Mouse (Mus musculus) testis, adult 2 months (tissue): Measurements from ENCODE around the gene D10Wsu102e. TPM values are rescaled to one million over a fixed set of nuclear protein-coding genes. Genes with fewer than 3 reads are reported as not detected.
"Not testable (repeated sequence)": the region's sequence is repeated elsewhere in the genome, so short reads cannot be mapped to it uniquely, and the experiment has no call there.

Experiments used
- H3K27ac ChIP-seq: fragments of 200-500 bp; 2 replicates; pipeline ENCODE4 v1.5.1; 2012; ENCODE audit warnings: low read depth, low read length; ENCODE audit not compliant: control insufficient read depth, insufficient read depth
- H3K27me3 ChIP-seq: fragments of 200-500 bp; 2 replicates; pipeline ENCODE4 v1.6.1; 2012; ENCODE audit warnings: mild to moderate bottlenecking, low read length, moderate library complexity; ENCODE audit not compliant: control insufficient read depth, insufficient read depth
- H3K36me3 ChIP-seq: fragments of 200-500 bp; 2 replicates; pipeline ENCODE4 v1.6.1; 2012; ENCODE audit warnings: mild to moderate bottlenecking, low read length; ENCODE audit not compliant: control insufficient read depth, insufficient read depth
- H3K4me1 ChIP-seq: fragments of 200-500 bp; 2 replicates; pipeline ENCODE4 v1.6.1; 2012; ENCODE audit warnings: low read length; ENCODE audit not compliant: control insufficient read depth, insufficient read depth
- H3K4me3 ChIP-seq: fragments of 200-500 bp; 2 replicates; pipeline ENCODE4 v1.5.1; 2012; ENCODE audit warnings: low read depth, mild to moderate bottlenecking, low read length, moderate library complexity, mixed read lengths; ENCODE audit not compliant: control insufficient read depth
- CTCF ChIP-seq: fragments of 200-500 bp; IDR thresholded peaks from 2 replicates; pipeline ENCODE4 v1.5.1; 2012; ENCODE audit warnings: low read depth, mild to moderate bottlenecking, inconsistent platforms, low read length, moderate library complexity; ENCODE audit not compliant: control insufficient read depth, insufficient read depth, insufficient replicate concordance
- POLR2A ChIP-seq: fragments of 200-500 bp; IDR thresholded peaks from 2 replicates; pipeline ENCODE4 v1.6.1; 2012; ENCODE audit warnings: low read depth, mild to moderate bottlenecking, inconsistent platforms, low read length, moderate library complexity; ENCODE audit not compliant: control insufficient read depth
- polyA plus RNA-seq: library from polyadenylated mRNA; depleted of rRNA; stranded (reverse); fragments of >200 nt; gene quantifications from 2 replicates; pipeline ENCODE4 v1.2.3, GENCODE M21; 2012

D10Wsu102e gene
- polyA plus RNA-seq, 1 experiment: 0.42 TPM

- TF ChIP-seq CTCF (no peak), POLR2A (no peak)
Measured at GRCm38 (mm10) chr10:83361643-83362382, 1.8 kb downstream of the D10Wsu102e start.

DNA sequence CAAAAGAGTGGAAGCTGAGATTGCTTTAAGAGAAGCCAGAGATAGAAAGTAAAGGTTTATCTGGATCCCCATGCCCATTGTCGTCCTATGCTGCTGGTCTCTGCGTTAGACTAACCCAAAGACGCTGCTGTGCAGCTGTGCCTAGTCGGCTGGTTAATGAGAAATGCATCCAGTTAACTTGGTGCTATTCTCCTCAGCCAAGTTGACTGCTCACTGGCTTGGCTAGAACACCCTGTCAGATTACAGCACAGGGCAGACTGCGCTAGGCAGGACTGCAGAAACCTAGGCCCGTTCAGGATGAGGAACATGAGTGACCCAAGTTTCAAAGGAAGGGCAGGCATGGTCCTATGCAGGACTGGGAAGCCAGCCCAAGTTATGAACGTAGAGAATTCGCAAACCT, 3.4 kb downstream of the D10Wsu102e start:
- no peak overlapping the region for H3K27ac ChIP-seq
- peaks cover 6% of the 10 kb centered on the region; the same call in 1 of the 2 replicates for H3K4me1 ChIP-seq
- no peak overlapping the region for H3K4me3 ChIP-seq
- H3K27me3 ChIP-seq: no peaks in the 10 kb centered on the region
- peaks cover 1% of the 10 kb centered on the region; the same call in 1 of the 2 replicates for H3K36me3 ChIP-seq
- TF ChIP-seq CTCF (no peak), POLR2A (no peak)

More at GRCm38 (mm10) chr10:83361643-83362382, 1.8 kb downstream of the D10Wsu102e start:
- Histone ChIP-seq H3K27me3 (no peaks in the 10 kb centered on the region), H3K27ac (peak overlapping the region; percentile 6), H3K4me1 (peaks cover 6% of the 10 kb centered on the region; the same call in 1 of the 2 replicates), H3K4me3 (no peak overlapping the region), H3K36me3 (peaks cover 1% of the 10 kb centered on the region; the same call in 1 of the 2 replicates)

DNA sequence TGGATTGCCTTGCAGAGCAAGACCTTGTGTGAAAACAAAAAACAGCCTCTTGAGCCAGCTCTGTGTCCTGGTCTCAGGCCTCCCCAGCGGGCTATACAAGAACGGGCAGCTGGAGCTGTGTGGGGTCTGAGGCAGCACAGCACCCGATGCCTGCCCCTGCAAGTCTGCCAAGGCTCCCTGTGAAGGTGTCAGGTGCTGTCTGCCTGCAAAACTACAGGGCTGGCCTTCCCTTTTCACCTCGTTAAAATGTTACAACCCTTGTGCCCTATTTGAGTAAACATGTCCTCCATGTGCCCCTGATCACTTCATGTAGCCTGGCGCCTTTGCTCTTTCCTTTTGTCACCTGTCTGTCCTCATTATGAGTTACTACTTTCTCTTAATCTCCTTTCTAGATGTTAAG, 8.9 kb downstream of the D10Wsu102e start:
- 0 out of 2 replicates have a peak, but pooled peaks cover 1% of the 10 kb centered on the region for H3K36me3 ChIP-seq
- no peaks in the 10 kb centered on the region for H3K4me1 ChIP-seq
- H3K27me3 ChIP-seq: no peaks in the 10 kb centered on the region
- H3K4me3 ChIP-seq: no peak overlapping the region
- no peak overlapping the region for H3K27ac ChIP-seq
- TF ChIP-seq POLR2A: no peak
- no peak for TF ChIP-seq CTCF

- no peaks in the 10 kb centered on the region for H3K36me3 ChIP-seq
- TF ChIP-seq POLR2A: no peak
- TF ChIP-seq CTCF: no peak
- H3K27me3 ChIP-seq: no peaks in the 10 kb centered on the region
- peaks cover 3% of the 10 kb centered on the region for H3K4me1 ChIP-seq
- no peak overlapping the region for H3K4me3 ChIP-seq
- H3K27ac ChIP-seq: no peak overlapping the region
Measured at GRCm38 (mm10) chr10:83374045-83374656, 14.1 kb downstream of the D10Wsu102e start.

DNA sequence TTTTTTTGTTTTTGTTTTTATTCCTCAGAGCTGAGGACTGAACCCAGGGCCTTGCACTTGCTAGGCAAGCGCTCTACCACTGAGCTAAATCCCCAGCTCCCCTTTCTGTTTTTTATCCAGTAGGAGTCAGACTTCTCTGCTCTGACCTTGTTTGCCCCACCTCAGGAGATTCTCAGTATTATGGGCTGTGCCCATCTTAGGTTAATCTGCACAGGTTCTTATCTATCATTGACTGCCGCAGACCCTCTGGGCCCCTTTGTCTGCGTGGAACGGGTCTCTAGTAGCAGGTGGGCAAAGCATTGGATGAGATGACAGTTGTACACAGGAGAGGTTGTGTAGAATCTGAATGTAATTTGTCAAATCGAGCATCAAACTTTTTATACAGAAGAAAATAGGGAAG, 15.4 kb downstream of the D10Wsu102e start:
- not testable (repeated sequence) for H3K4me3 ChIP-seq, H3K27ac ChIP-seq, H3K36me3 ChIP-seq, H3K4me1 ChIP-seq, H3K27me3 ChIP-seq

- Histone ChIP-seq H3K27me3 (no peaks in the 10 kb centered on the region), H3K4me3 (no peak overlapping the region), H3K4me1 (peaks cover 3% of the 10 kb centered on the region), H3K36me3 (no peaks in the 10 kb centered on the region), H3K27ac (no peak overlapping the region)
- TF ChIP-seq CTCF (no peak), POLR2A (no peak)
Measured at GRCm38 (mm10) chr10:83376911-83377682, 17.1 kb downstream of the D10Wsu102e start.

DNA sequence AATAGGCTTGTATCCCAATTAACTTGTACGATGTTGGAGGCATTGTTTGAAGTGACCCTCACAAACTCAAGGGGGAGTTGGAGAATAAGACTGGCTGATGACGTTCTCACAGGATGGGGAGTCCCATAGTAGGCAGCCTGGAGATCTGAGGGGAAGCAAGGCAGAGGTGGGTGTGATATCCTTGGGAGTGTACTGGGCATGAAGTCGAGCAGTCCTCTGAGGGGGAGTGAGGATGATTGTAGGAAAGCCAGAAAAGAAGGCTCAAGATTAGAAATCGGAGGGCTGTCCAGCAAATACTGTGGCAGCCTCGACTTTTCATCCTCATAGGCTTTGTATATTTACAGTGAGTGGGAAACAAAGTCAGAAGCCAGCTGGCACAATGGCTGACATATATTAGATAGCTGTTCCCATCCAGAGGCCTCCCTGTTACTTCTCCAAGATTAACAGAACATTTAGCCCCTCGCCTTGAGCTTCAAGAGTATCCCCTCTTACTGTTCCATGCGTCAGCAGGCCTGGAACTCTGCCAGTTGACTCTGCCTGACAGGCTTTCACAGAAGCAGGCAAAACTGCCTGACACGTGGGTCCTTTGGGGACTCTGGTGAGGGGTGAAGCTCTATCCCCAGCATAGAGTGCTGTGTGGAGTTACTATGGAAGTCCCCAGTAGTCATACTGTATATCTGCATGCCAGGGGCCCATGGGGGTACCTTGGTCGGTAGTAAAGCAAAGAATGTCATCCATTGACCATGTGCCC, 18.2 kb downstream of the D10Wsu102e start:
- TF ChIP-seq POLR2A (no peak), CTCF (no peak)
- Histone ChIP-seq H3K36me3 (no peaks in the 10 kb centered on the region), H3K27ac (no peak overlapping the region), H3K4me1 (peaks cover 3% of the 10 kb centered on the region), H3K4me3 (no peak overlapping the region), H3K27me3 (no peaks in the 10 kb centered on the region)
